Mouse (Mus musculus) lung, embryonic 16.5 days (tissue): ENCODE data around the gene Slc25a23. TPM values are rescaled to one million over a fixed set of nuclear protein-coding genes. Genes with fewer than 3 reads are reported as not detected.

ENCODE experiments used
- ATAC-seq: fragments of 200-750 bp; cut with Nextera tagmentation; 2 replicates; pipeline ENCODE4 v1.8.0; 2017; ENCODE audit warnings: low read depth, mild to moderate bottlenecking, moderate library complexity
- H3K27ac ChIP-seq: fragments of 300-500 bp; sonication (generic); 2 replicates; pipeline ENCODE4 v1.5.1; 2014; ENCODE audit warnings: mild to moderate bottlenecking, control low read depth, low read length
- H3K27me3 ChIP-seq: fragments of 300-500 bp; sonication (generic); 2 replicates; pipeline ENCODE4 v1.6.1; 2014; ENCODE audit warnings: low read depth, low read length, mixed read lengths; ENCODE audit not compliant: control insufficient read depth, insufficient read depth
- H3K36me3 ChIP-seq: fragments of 300-500 bp; sonication (generic); 2 replicates; pipeline ENCODE4 v1.6.1; 2014; ENCODE audit warnings: low read length; ENCODE audit not compliant: control insufficient read depth, insufficient read depth
- H3K4me1 ChIP-seq: fragments of 300-500 bp; sonication (generic); replicated peaks from 2 replicates; pipeline ENCODE4 v1.6.1; 2014; ENCODE audit warnings: low read length, mixed read lengths; ENCODE audit not compliant: control insufficient read depth, insufficient read depth
- H3K4me2 ChIP-seq: fragments of 300-500 bp; sonication (generic); 2 replicates; pipeline ENCODE4 v1.6.1; 2014; ENCODE audit warnings: low read depth, low read length, control low read depth
- H3K4me3 ChIP-seq: fragments of 300-500 bp; sonication (generic); 2 replicates; pipeline ENCODE4 v1.5.1; 2014; ENCODE audit warnings: mild to moderate bottlenecking, low read length, control low read depth
- H3K9ac ChIP-seq: fragments of 300-500 bp; sonication (generic); 2 replicates; pipeline ENCODE4 v1.6.1; 2014; ENCODE audit warnings: low read length, control low read depth
- H3K9me3 ChIP-seq: fragments of 300-500 bp; sonication (generic); 2 replicates; pipeline ENCODE4 v1.6.1; 2016; ENCODE audit warnings: low read length; ENCODE audit not compliant: control insufficient read depth
- WGBS: fragments of 180-500 bp; shearing (Covaris S2); extraction: QIAGEN DNeasy Blood & Tissue Kit; methylation state at CpG from one replicate; pipeline ENCODE4 v1.1.7; 2014; 5-methylcytosine and 5-hydroxymethylcytosine counted together
- polyA plus RNA-seq: library from polyadenylated mRNA; unstranded; fragments of >200 nt; fragmentation: Nextera tagmentation; extraction: Ambion mirVana; gene quantifications from 2 replicates; pipeline ENCODE4 v1.2.1, GENCODE M21; 2015

Slc25a23 gene
- polyA plus RNA-seq, 1 experiment from 2014 or later: 8.1 TPM

DNA sequence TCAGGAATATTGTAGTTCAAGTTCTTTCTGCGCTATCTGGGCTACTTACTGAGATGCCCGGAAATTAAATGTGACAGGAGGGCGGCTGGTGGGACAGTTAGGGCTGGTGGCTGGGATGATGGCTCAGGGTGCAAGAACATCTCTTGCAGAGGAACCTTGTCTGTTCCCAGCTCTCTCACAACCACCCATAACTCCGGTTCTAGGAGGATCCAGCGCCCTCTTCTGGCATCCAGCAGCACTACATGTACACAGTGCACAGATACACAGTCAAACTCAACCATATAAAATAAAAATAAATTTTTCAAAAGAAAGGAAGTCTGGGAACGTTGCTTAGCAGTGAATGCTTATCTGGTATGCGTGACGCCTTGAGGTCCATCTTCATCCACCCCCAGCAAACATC, 20.7 kb downstream of the Slc25a23 start:
- WGBS: 33% methylated on average over 8 of the region's 8 CpGs
- Histone ChIP-seq H3K4me3 (no peak overlapping the region), H3K4me2 (no peak overlapping the region), H3K4me1 (no peaks in the 10 kb centered on the region), H3K27ac (no peak overlapping the region), H3K9me3 (no peaks in the 10 kb centered on the region), H3K9ac (no peak overlapping the region), H3K27me3 (peaks cover 2% of the 10 kb centered on the region; the same call in 1 of the 2 replicates), H3K36me3 (no peaks in the 10 kb centered on the region)
- no peak for ATAC-seq

DNA sequence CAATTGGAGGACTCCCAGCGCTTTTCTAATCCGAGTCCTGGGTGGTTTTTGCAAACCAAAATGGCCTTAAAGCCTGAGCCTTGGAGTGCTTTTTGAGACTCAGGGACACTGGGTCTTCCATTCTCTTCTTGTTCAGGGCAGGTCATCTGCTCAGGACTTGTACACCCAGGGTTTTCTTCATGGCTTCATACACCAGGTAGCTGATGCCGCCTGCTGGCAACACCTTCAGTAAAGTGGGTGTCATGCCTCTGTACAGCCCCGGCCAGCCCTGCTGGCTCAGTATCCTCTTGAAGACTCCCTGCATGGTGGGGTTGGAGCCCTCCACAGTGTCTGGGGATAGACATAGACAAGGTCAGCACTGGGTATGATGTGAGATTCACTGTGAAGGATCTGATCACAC, 26.8 kb downstream of the Slc25a23 start:
- Histone ChIP-seq H3K9ac (no peak overlapping the region), H3K4me2 (no peak overlapping the region), H3K4me1 (peaks cover 14% of the 10 kb centered on the region), H3K9me3 (no peaks in the 10 kb centered on the region), H3K4me3 (no peak overlapping the region), H3K27me3 (peaks cover under 1% of the 10 kb centered on the region; the same call in 1 of the 2 replicates), H3K36me3 (peaks cover 4% of the 10 kb centered on the region), H3K27ac (no peak overlapping the region)
- WGBS: 89% methylated on average over 4 of the region's 4 CpGs
- ATAC-seq: no peak

DNA sequence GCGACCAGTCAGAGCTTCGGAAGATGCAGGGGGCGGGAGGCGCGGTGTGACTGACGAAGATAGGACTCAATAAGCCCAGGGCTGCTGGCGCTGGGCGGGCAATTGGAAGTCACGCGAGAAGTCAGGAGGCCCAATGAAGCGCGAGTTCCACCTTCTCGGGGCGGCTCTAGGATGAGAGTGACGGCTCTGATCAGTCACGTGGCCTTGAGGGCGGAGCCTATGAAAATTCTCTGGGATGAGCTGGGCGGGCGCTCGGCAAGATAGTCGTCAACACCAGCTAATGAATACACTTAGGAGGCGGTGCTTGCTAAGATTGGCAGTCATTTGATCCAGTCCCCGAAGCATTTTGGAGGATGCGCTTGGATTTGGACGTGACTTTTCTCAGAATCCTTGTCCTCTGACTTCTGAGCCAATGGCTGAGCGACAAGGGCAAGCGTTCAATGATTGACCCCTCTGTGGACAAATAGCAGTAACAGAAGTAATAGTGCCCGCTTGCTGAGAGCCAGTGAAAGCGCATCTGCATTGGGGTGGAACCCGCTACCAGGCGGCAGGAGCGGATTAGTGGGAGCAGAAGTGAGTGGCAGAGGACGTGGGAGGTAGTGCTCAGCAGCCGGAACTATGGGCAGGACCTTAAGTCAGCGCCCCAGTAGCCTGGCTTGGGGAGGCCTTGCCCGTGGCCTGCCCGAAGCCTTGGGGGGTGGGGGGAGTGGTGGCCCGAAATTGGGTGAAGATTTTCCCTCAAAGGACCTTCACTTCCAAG, 27.8 kb downstream of the Slc25a23 start:
- Histone ChIP-seq H3K9me3 (no peaks in the 10 kb centered on the region), H3K36me3 (peaks cover 7% of the 10 kb centered on the region), H3K4me1 (peaks cover 14% of the 10 kb centered on the region), H3K27ac (peak overlapping the region; percentile 89), H3K9ac (peak overlapping the region; percentile 66), H3K4me3 (peak overlapping the region; percentile 48), H3K4me2 (peak overlapping the region; percentile 60), H3K27me3 (no peaks in the 10 kb centered on the region)
- peak; percentile 96 for ATAC-seq
- under 1% methylated on average over 38 of the region's 38 CpGs for WGBS

DNA sequence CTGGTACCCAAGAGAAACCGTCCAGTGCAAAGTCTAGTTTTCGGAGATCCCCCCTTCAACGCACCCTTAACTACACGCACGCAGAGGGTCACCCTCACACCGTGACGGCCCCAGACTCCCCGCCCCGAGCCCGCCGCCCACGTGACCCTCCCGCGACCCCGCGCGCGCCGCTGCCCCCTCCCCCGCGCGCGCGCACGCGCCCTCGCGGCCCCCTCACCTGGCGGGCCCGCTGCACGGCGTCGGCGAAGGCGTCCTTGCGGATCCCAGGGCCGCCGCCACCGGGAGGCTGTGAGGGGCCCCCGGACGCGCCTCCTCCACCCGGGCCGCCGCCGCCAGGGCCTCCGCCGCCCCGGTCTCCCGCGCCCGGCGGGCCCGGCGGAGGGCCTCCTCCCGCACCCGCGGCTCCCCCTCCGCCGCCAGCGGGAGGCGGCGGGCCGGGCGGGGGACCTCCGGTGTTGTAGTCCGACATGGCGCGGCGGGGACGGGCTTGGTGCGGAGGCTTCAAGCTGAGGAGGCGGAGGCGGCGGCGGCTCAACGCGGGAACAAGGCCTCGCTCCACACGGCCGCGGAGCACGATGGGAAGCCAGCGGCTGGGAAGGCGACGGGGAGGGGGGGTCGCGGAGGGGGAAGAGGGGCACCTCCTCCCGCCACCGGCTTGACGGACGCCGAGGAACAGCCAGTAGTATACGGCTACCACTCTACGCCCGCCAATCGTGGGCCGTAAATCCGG, 28.6 kb downstream of the Slc25a23 start, which contains the start of gene Khsrp:
Gene Khsrp (minus strand): TSS at position 592 of the 730 bp plus-strand sequence.
- peak within 1 kb of the TSS; percentile 93 for H3K27ac ChIP-seq
- H3K36me3 ChIP-seq: peaks cover 11% of the 10 kb centered on the region
- peak within 1 kb of the TSS; percentile 99 for H3K9ac ChIP-seq
- no peaks in the 10 kb centered on the region for H3K27me3 ChIP-seq
- H3K4me2 ChIP-seq: peak within 1 kb of the TSS; percentile 92
- H3K4me3 ChIP-seq: peak within 1 kb of the TSS; percentile 89
- WGBS: 0% methylated on average over 45 of the region's 99 CpGs
- H3K4me1 ChIP-seq: peaks cover 14% of the 10 kb centered on the region
- no peak for ATAC-seq
- no peaks in the 10 kb centered on the region for H3K9me3 ChIP-seq

DNA sequence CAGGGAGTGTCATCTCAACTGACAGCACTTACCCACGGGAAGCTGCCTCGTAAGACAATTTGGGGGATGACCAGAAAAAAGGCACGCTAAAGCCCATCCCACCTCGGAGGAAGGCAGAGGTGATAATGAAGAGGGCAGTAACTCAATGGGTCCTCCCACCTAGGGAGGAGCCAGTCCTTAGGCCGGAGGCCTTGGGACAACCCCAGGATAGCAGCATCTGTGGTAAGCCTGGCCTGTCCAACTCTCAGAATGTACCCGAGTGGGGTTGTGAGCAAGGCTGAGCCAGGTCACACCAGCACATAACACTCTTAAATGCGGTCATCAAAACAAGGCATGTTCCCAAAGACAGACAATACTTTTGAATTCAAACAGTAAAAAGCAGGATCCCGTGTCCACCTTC, 30.0 kb downstream of the Slc25a23 start:
- Histone ChIP-seq H3K9me3 (no peaks in the 10 kb centered on the region), H3K27ac (no peak overlapping the region), H3K4me1 (peaks cover 14% of the 10 kb centered on the region), H3K4me2 (peak overlapping the region; percentile 92), H3K4me3 (peak overlapping the region; percentile 89), H3K36me3 (peaks cover 24% of the 10 kb centered on the region), H3K27me3 (no peaks in the 10 kb centered on the region), H3K9ac (peak overlapping the region; percentile 99)
- ATAC-seq: no peak
- 24% methylated on average over 8 of the region's 8 CpGs for WGBS

DNA sequence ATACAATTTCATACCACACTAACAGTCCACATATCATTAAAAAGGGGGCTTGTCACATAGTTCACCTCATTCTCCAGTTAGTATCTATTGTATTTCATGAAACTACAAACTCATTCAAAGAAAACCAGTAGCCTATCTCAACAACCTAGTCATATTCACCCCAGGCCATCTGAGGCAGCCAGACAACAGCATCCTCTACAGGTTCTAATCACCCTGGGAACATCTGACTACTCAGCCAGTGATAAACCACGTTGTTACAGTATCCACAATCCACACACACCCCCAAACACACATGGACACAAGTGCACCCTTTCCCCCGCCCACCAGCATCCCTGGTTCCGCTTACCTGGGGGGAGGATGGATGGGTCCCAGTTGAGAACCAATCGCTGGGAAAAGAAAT, 32.2 kb downstream of the Slc25a23 start:
- no peak overlapping the region for H3K27ac ChIP-seq
- H3K36me3 ChIP-seq: peaks cover 44% of the 10 kb centered on the region
- H3K4me3 ChIP-seq: no peak overlapping the region
- no peaks in the 10 kb centered on the region for H3K9me3 ChIP-seq
- H3K4me1 ChIP-seq: peaks cover 14% of the 10 kb centered on the region
- no peak overlapping the region for H3K4me2 ChIP-seq
- H3K9ac ChIP-seq: no peak overlapping the region
- WGBS: 89% methylated on average over 4 of the region's 4 CpGs
- no peak for ATAC-seq
- H3K27me3 ChIP-seq: no peaks in the 10 kb centered on the region

DNA sequence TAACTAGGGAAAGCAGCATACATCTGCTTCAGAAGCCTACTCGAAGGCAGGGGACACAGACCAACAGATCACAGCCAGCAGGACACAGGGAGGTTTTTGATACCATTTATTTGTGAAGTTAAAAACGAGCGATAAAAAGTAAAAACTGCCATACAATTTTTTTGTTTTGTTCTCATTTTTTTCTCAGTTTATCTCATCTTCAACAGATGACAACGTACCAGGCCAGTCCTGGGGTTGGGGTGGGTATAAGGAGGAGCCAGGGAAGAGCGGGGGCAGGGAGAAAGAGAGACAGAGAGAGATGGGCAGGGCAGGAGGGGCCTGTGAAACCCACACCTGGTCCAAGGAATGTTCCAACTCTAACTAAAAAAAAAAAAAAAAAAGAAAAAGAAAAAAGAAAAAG, 38.7 kb downstream of the Slc25a23 start:
- Histone ChIP-seq H3K27me3 (no peaks in the 10 kb centered on the region), H3K36me3 (peaks cover 43% of the 10 kb centered on the region), H3K4me1 (no peaks in the 10 kb centered on the region), H3K9ac (no peak overlapping the region), H3K4me2 (no peak overlapping the region), H3K27ac (no peak overlapping the region), H3K9me3 (no peaks in the 10 kb centered on the region), H3K4me3 (no peak overlapping the region)
- ATAC-seq: no peak
- 88% methylated on average over 5 of the region's 5 CpGs for WGBS

DNA sequence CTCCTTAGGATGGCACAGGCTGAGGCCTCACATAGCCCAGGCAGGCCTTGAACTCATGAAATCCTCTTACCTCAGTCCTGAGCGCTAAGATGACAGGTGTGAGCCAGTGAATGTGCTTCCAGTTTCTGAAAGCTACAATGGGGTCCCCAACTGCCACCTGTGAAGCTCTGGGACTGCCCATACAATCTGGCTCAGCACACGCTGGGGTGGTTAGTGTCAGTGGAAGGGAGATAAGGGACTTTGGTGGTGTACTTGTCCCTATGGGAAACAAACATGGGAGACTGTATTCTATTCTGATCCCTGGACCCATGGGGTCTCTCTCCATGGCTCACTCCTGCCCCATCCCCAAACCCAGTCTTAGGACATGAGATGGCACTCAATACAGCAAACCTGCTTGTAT, 40.0 kb downstream of the Slc25a23 start:
- ATAC-seq: no peak
- Histone ChIP-seq H3K36me3 (peaks cover 31% of the 10 kb centered on the region), H3K4me1 (no peaks in the 10 kb centered on the region), H3K9me3 (no peaks in the 10 kb centered on the region), H3K4me3 (no peak overlapping the region), H3K27ac (no peak overlapping the region), H3K27me3 (no peaks in the 10 kb centered on the region), H3K9ac (no peak overlapping the region), H3K4me2 (no peak overlapping the region)
- 66% methylated on average over 2 of the region's 2 CpGs for WGBS

DNA sequence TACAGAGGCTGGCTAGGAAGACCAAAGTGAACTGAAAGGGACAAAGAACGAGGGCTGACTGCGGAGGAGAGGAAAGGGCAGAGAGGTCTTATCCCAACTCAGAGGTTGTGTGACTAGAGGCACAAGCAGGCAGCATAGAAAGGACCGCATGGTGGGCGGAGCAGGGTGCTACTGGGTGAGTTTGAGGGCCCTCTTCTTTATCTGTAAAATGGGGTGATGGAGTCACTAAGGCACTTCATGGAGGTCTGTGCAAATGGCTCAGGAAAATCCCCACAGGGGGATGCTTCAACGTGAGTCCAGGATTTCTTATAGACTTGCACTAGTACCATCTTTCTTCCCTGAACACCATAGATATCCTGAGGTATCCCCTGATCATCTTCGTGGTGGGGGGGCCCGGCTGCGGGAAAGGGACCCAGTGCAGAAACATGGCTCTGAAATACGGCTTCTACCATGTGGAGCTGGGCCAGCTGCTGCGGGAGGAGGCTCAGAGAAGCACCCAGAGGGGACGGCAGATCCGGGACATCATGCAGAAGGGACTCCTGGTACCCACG, 47.3 kb downstream of the Slc25a23 start:
- Histone ChIP-seq H3K27me3 (no peaks in the 10 kb centered on the region), H3K27ac (peak overlapping the region; percentile 92), H3K9ac (peak overlapping the region; percentile 78), H3K4me2 (peak overlapping the region; percentile 79), H3K4me3 (peak overlapping the region; percentile 67), H3K4me1 (peaks cover 17% of the 10 kb centered on the region), H3K36me3 (peaks cover 5% of the 10 kb centered on the region; the same call in 1 of the 2 replicates), H3K9me3 (no peaks in the 10 kb centered on the region)
- 64% methylated on average over 13 of the region's 13 CpGs for WGBS
- ATAC-seq: no peak
